Mouse (Mus musculus): Measurements from ENCODE around the gene Psmc3.

Gene Psmc3

DNA sequence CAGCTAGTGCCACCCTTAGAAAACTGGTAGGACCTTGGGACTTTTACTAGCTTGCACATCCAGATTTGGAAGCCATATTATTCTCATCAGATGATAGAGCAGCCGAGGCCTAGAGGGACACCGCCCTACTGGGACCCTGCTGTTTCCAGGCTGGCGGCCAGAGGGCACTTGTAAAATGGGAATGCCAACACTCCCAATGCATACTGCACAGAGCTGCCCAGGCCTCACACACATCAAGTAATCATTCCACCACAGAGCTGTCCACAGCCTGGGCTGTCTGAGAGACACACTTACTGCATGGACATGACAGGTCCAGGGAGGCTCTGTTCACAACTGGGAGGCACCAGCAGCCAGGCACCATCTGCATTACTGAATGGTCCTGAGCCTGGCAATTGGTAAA, 12.6 kb downstream of the Psmc3 start:
- CTCF ChIA-PET, result interaction anchor here (0.9 to 2.1 kb wide), 16 partner anchors 9 to 219 kb away, joined by 3 to 7 read pairs (median 4); partner anchors contain the start of genes Rapsn (in 2 of the 4), Mybpc3 (in 1 of the 4) and Psmc3 (in 1 of the 4)
- POLR2A ChIA-PET, result interaction anchor here in 3 of 4 experiments (0.6 to 21.4 kb wide), 14 partner anchors 9 to 180 kb away, joined by 3 to 649 read pairs (median 3); partner anchors contain the start of genes Ddb2 (in 1 of the 3), Kbtbd4 (in 1 of the 3), Ndufs3 (in 1 of the 3) and Psmc3 (in 1 of the 3)

DNA sequence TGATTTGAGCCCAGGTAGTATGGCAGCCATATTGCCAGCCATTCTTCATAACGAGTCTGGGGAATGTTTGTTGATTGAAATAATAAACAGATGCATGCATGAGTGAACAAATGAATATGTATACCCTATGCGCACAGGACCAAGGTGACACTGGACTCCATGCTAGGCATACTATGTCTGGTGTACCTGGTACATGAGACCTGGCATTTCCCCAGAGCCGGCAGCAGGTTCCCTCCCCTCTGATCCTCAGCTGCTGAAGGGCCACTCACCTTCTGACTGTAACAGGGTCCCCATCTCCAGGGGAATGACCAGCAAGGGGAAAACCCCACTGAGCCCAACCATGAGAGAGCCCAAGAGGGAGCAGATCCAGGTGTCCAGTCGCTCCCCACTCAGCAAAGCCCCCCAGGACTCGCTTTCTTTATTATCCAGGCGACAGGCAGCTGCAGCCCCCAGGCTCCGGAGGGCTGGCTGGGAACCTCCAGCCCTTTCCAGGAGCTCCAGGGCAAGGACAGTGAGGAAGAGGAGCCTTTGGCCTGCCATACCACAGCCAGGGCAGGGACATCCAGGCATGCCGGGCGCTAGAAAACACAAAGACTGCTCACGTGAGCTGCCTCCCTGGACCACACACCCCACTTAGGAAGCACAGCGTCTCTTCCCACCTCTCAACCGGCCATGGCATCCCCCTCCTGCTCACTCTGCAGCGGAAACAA, 14.5 kb downstream of the Psmc3 start:
- ChIA-PET CTCF (interaction anchor here in 2 of 4 experiments (0.5 to 3.6 kb wide), 5 partner anchors 7 to 420 kb away, joined by 3 to 31 read pairs (median 4); no protein-coding TSS in a partner anchor), POLR2A (interaction anchor here in 3 of 4 experiments (0.6 to 21.4 kb wide), 12 partner anchors 8 to 188 kb away, joined by 3 to 649 read pairs (median 6); partner anchors contain the start of genes Psmc3 (in 1 of the 3) and Rapsn (in 1 of the 3))

DNA sequence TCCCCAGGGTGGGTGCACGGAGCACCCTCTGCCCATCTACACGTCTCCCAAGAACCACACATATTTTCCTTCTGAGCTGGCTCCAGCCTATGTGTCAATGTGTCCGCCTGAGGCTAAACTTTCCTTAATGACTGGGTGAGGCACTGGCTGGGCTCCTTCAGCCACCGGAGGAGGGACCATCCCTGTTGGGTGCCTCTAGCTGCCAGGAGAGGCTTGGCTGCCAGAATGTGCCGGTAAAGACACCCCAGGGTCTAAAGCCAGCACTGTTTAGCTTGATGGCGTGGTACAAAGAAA, 15.0 kb downstream of the Psmc3 start:
- ChIA-PET CTCF (interaction anchor here in 3 of 4 experiments (0.5 to 3.6 kb wide), 6 partner anchors 8 to 419 kb away, joined by 3 to 31 read pairs (median 4); no protein-coding TSS in a partner anchor), POLR2A (interaction anchor here (0.6 to 21.4 kb wide), 17 partner anchors 8 to 399 kb away, joined by 3 to 649 read pairs (median 6); partner anchors contain the start of genes Psmc3 (in 1 of the 4) and Rapsn (in 1 of the 4))

DNA sequence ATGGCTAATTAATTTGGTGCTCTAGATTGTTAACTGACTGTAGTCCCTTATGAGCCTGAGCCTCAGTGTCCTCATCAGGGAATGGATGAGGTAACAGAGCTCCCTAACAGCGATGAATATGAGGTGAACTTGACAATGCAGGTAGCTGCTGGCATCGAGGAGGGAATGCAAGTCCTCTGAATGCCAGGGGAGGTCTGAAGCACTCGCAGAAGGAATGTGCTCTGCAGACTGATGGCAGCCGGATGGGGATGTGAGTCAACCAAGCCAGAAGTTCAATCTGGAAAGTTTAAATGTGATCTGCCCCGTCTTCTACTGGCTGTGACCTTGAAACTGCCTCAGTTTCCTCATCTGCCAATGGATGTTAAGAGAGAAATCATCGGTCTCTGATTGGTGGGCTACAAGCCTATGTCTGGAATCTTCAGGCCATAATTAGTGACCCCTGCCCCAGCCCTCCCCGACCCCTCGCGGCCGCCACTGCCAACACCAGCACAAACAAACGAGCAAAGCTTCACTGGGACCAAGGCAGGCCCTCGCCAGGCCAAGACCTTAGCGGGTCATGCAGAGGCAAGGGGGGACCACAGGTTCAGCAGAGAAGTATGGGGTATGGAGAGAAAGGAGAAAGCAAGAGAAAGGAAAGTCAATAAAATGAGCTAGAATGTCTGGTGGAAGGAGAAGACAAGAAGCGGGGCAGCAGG, 15.6 kb downstream of the Psmc3 start:
- ChIA-PET CTCF (interaction anchor here (0.5 to 3.6 kb wide), 17 partner anchors 8 to 1152 kb away, joined by 3 to 31 read pairs (median 5); partner anchors contain the start of gene Madd (in 1 of the 4)), POLR2A (interaction anchor here (0.6 to 21.4 kb wide), 44 partner anchors 8 to 399 kb away, joined by 3 to 649 read pairs (median 6); partner anchors contain the start of genes Psmc3 (in 3 of the 4), Ddb2 (in 1 of the 4), Rapsn (in 1 of the 4) and Spi1 (in 1 of the 4))

DNA sequence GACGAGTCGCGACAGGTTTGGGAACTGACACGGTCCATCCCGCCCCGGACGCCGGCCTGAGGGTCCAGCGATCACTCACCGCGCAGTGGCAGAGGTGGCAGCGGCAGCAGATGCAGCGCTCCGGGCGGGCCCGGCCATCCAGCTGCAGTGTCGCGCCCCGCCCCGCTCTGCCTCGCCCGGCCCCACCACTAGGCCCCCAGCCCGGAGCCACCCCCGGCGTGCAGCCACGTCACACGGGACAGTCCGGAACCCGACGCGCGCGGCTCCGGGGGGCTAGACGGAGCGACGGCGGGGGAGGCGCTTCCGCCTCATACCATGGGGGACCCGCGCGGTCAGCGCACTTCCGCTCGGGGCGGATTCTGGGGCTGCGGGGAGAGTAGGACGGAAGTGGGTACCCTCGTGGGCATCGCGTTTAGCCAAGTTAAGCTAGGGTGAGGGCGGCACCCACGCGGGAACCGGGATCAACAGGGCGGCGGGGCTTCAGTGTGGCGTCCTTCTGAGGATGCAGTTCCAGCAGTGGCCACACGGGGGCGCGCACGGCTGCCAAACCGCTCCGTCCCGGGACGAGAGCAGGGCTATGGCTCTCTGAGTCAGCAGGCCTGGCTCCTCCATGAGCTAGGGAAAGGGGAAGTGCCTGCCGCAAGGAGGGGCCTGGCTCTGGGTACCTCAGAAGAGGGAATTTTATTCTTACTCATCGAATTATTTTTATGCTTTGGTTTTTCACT, 16.4 kb downstream of the Psmc3 start, which contains the start of gene Slc39a13:
Gene Slc39a13, minus strand, starts transcription at position 342 of the 725 bp plus-strand sequence.
- ChIA-PET POLR2A (interaction anchor here (0.5 to 21.4 kb wide), 78 partner anchors 8 to 767 kb away, joined by 3 to 649 read pairs (median 4); partner anchors contain the start of genes Psmc3 (in 3 of the 4), Ddb2 (in 2 of the 4), Rapsn (in 2 of the 4) and Arfgap2 (in 1 of the 4)), CTCF (interaction anchor here (0.5 to 3.6 kb wide), 52 partner anchors 9 to 1153 kb away, joined by 3 to 31 read pairs (median 4); partner anchors contain the start of genes Acp2 (in 1 of the 4), Ddb2 (in 1 of the 4), Lrp4 (in 1 of the 4) and Mybpc3 (in 1 of the 4))

DNA sequence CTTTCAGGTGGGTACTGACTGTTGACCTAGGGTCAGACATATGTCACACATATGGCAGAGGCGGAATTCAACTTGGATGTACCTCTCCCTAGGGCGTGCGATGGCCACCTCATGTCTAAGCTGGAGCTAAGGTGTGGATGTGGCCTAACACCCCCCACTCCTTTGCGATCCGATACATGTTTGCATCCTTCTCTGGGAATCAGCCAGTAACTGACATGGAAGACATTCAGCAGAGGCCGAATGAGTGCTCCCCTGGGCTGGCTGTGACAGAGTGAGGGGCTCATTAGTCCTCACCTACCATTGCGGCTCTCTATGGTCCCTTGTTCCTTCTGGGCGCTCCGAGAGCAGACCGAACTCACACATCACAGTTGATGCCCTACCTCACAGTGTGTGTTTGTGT, 17.2 kb downstream of the Psmc3 start:
- ChIA-PET POLR2A (interaction anchor here (0.5 to 21.4 kb wide), 63 partner anchors 7 to 767 kb away, joined by 3 to 649 read pairs (median 5); partner anchors contain the start of genes Psmc3 (in 3 of the 4), Ddb2 (in 2 of the 4), Rapsn (in 2 of the 4) and Arfgap2 (in 1 of the 4)), CTCF (interaction anchor here (0.5 to 3.6 kb wide), 49 partner anchors 8 to 891 kb away, joined by 3 to 31 read pairs (median 4); partner anchors contain the start of genes Acp2 (in 1 of the 4), Ddb2 (in 1 of the 4), Lrp4 (in 1 of the 4) and Mybpc3 (in 1 of the 4))

DNA sequence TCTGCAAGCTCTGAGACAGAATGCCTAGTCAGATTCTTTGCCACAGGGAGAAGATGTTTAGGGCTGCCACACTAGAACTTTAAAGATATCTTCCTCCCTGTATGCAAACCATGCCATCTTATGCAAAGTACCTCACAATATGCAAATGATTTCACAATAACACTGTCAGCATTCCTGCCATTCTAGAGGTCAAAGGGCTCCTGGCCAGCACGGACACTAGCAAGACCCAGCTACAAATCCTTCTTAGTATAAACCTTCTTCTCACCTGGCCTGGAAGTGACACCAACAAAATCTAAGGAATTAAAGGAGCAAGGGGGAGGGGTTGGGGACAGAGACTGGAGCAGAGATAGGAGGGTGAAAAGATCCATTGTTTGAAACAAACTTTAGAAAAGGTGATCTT, 18.3 kb downstream of the Psmc3 start:
- ChIA-PET POLR2A (interaction anchor here in 2 of 4 experiments (1.0 to 4.3 kb wide), 4 partner anchors 12 to 155 kb away, joined by 5 to 59 read pairs (median 17); no protein-coding TSS in a partner anchor), CTCF (interaction anchor here in 1 of 4 experiments (3.6 kb wide), 1 partner anchor 11 kb away, joined by 31 read pairs; no protein-coding TSS in a partner anchor)

DNA sequence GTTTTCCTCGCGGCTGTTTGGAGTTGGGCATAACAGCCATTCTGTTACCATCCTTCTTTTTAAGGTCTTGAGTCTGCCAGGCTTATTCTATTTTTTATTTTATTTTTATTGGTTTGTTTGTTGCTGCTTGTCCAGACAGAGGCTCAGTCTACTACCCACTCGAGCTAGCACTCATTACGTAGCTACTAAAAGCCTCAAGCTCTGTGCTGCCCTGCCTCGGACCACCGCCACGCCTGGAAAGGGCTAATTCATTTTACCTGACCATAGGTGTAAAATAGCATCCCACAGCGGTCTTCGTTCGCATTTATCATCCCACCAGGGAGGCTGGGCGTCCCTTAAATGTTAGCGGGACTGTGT, 24.1 kb downstream of the Psmc3 start:
- CTCF ChIA-PET, result interaction anchor here (0.8 to 2.0 kb wide), 7 partner anchors 12 to 37 kb away, joined by 3 to 6 read pairs (median 4); no protein-coding TSS in a partner anchor

DNA sequence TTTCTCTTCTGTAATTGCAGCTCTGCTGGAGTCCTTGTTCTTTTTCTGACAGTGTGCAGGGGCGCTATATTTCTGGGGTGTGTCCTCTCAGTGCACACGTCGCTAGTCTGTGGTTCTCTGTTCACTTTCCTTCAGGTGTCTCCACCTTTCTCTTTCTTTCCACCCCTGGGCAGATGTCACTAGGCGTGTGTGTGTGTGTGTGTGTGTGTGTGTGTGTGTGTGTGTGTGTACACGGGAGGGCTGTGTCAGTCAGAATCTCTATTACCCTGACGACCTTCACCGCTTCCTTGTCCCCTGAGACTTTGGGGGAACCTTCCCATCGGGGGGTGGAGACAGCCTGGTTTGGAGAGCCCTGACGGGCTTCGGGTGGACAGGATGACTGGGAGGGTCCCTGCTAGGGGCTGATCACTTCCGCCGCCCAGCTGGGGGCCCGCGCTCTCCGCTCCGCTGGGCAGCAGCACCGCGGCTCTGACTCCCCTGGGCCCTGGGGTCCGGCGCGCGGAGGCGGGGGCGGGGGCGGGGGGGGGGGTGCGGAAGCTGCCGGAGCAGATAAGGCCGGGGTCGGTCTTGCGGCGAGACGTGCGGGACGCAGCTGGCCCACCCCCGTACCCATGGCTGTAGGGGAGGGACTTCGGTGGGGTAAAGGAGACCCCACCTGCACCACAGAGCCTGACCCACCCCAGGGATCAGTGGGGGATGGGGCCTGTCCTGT, 24.7 kb downstream of the Psmc3 start:
- POLR2A ChIA-PET, result interaction anchor here in 2 of 4 experiments (0.6 to 3.5 kb wide), 11 partner anchors 8 to 373 kb away, joined by 3 to 16 read pairs (median 6); partner anchors contain the start of genes Slc39a13 (in 2 of the 2) and Psmc3 (in 1 of the 2)

More for the DNA sequence above, 24.1 kb downstream of the Psmc3 start:
- POLR2A ChIA-PET, result interaction anchor here in 2 of 4 experiments (0.6 to 3.5 kb wide), 10 partner anchors 8 to 160 kb away, joined by 3 to 16 read pairs (median 6); partner anchors contain the start of genes Slc39a13 (in 2 of the 2) and Psmc3 (in 1 of the 2)

DNA sequence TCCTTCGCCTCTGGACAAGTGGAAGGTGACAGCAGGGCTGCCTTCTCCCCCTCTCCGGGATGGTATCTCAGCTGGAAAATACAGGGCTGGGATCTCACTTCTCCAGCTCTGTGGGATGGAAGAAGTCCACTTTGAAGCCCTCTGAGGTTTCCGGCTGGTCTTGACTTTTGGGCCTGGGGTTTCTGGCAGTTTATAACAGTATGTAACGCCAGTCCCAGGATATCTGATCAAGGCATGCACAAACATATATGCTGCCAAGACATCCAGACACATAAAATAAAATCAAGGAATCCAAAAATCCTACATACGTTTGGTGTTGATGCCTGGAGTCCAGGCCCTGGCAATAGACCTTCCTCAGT, 25.2 kb downstream of the Psmc3 start:
- CTCF ChIA-PET, result interaction anchor here in 2 of 4 experiments (1.0 to 2.0 kb wide), 4 partner anchors 9 to 36 kb away, joined by 3 to 6 read pairs (median 5); partner anchors contain the start of gene Slc39a13 (in 2 of the 2)
- POLR2A ChIA-PET, result interaction anchor here in 2 of 4 experiments (0.7 to 3.5 kb wide), 6 partner anchors 8 to 373 kb away, joined by 3 to 16 read pairs (median 6); partner anchors contain the start of gene Slc39a13 (in 2 of the 2)

More for the DNA sequence above, 24.7 kb downstream of the Psmc3 start:
- CTCF ChIA-PET, result interaction anchor here (0.8 to 2.0 kb wide), 9 partner anchors 8 to 37 kb away, joined by 3 to 6 read pairs (median 4); partner anchors contain the start of gene Slc39a13 (in 2 of the 4)

DNA sequence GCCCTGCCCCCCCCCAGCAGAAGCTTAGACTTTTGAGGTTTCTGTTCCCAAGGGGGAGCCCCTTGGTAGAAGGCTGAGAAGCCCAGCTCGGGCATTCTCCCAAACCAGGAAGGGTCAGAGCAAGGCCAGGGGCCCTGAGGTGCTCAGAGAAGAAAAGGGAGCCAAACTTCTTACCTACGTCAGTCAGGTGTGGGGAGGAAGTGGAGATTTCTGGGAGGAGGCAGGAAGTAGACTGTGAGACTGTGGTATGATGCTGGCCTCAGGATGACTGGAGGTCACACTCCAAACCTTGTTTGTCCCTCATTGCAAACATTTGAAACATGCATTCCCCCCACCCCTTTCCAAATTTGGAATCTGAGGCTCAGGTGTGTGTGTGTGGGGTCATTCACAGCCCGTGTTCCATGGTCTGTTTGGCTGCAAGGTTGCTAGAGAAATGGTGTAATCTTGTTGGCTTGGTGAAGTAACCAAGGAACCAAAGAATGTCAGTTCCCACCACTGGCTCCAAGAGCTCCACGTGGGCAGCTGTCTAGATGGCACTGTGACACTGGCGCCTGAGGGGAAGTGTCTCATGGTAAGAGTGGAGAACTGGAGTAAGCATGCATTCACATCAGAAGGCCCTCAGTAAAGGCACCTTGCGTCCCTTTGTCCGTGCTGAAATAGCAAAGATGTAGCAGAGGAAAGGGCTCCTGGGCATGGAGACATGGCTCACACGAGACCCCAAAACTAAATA, 27.1 kb downstream of the Psmc3 start:
- ChIA-PET POLR2A (interaction anchor here in 3 of 4 experiments (0.8 to 1.2 kb wide), 7 partner anchors 10 to 122 kb away, joined by 3 to 4 read pairs (median 3); partner anchors contain the start of gene Slc39a13 (in 1 of the 3)), CTCF (interaction anchor here in 2 of 4 experiments (1.0 to 2.1 kb wide), 3 partner anchors 11 to 34 kb away, joined by 3 to 5 read pairs (median 5); partner anchors contain the start of gene Slc39a13 (in 1 of the 2))

DNA sequence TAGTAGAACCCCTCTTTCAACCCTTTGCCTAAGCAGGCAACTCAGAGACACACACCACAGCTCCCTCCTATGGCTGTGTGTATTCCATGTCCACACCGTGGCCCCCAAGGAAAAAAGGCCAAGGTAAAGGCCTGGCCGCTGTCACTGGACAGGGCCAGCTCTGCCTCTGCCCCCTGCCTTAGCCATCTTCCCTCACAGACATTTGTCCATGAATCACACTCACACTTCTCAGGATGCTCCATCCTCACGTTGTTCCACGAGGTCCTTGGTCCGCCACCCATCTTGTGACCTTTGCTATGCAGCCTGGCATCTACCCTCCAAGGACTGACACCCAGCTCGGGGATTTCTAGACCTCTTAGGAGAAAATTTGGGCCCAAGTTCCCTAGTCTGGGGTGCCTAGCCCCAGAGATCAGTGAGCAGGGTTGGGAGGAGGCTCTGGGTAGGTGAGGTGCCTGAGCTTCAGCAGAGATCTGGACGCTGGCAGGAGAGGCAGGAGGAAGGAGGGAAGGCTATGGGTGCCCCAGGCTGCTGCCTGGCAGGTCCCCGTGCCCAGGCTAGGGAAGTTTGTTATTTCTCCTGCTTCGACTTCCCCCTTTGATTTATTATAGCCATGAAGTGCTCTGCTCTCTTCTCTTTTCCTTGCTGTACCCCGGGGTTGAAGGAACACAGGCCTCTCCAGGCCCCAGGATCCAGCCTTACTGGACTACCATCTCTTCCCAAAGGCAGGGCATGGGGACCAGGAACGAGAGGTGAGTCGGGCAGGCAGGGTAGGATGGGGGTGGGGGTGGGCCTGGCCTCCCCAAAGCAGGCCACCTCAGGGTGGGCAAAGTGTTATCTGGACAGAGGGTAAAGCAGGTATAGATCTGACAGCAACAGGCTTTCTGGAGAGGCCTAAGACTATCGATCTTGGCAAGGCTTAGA, 28.2 kb downstream of the Psmc3 start, which contains the start of gene Spi1:
Gene Spi1, plus strand, starts transcription at position 616 of the 921 bp plus-strand sequence.
- ChIA-PET POLR2A (interaction anchor here in 3 of 4 experiments (0.8 to 3.6 kb wide), 5 partner anchors 12 to 37 kb away, joined by 3 to 19 read pairs (median 3); partner anchors contain the start of gene Slc39a13 (in 2 of the 3)), CTCF (interaction anchor here in 1 of 4 experiments (1.0 to 2.1 kb wide), 2 partner anchors 12 to 18 kb away, joined by 3 to 5 read pairs; partner anchors contain the start of gene Slc39a13)

DNA sequence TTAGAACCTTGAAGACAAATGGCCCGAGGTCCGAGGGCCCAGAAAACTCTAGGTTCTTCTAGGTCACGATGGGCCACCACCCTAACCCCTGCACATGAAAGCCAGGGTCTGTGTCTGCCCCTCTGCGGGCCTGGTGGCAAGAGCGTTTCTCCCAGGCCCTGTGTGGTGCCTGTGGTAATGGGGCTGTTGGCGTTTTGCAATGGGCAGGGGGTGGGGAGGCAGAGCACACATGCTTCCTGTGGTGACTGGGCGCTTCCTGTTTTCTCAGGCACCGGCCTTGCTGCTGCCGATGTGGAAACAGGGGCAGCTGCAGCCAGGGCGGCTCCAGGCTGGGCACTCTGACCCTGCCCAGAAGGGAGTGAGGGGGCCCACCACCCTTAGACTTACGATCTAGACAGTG, 29.0 kb downstream of the Psmc3 start:
- POLR2A ChIA-PET, result interaction anchor here in 3 of 4 experiments (0.6 to 3.6 kb wide), 5 partner anchors 9 to 120 kb away, joined by 3 to 19 read pairs (median 4); partner anchors contain the start of genes Acp2 (in 1 of the 3), Nr1h3 (in 1 of the 3) and Slc39a13 (in 1 of the 3)
- CTCF ChIA-PET, result no interaction called here
